Mouse (Mus musculus) erythroblast, embryonic 14.5 days (primary cell): ENCODE measurements around the gene Celf2. TPM values are rescaled to one million over a fixed set of nuclear protein-coding genes. Genes with fewer than 3 reads are reported as not detected.

ENCODE experiments used
- H3K27me3 ChIP-seq: 2 replicates; pipeline ENCODE4 v1.6.1; 2012; ENCODE audit warnings: inconsistent platforms; ENCODE audit not compliant: control insufficient read depth
- H3K36me3 ChIP-seq: 2 replicates; pipeline ENCODE4 v1.6.1; 2012; ENCODE audit warnings: mild to moderate bottlenecking, inconsistent platforms; ENCODE audit not compliant: control insufficient read depth
- H3K4me1 ChIP-seq: 2 replicates; pipeline ENCODE4 v1.6.1; 2012; ENCODE audit warnings: inconsistent platforms; ENCODE audit not compliant: control insufficient read depth
- H3K4me3 ChIP-seq: replicated peaks from 2 replicates; pipeline ENCODE3; 2012; ENCODE audit warnings: moderate library complexity, mild to moderate bottlenecking, inconsistent platforms
- H3K9me3 ChIP-seq: 2 replicates; pipeline ENCODE4 v1.6.1; 2012; ENCODE audit warnings: low read length, inconsistent platforms, mixed read lengths; ENCODE audit not compliant: control insufficient read depth
- GATA1 ChIP-seq: IDR thresholded peaks from 2 replicates; pipeline ENCODE4 v1.6.1; 2012; ENCODE audit warnings: low read length, inconsistent platforms, mixed read lengths
- TAL1 ChIP-seq: IDR thresholded peaks from 3 replicates; pipeline ENCODE4 v1.6.1; 2012; ENCODE audit warnings: low read length, inconsistent platforms, mixed read lengths
- polyA plus RNA-seq: library from polyadenylated mRNA; stranded (reverse); fragments of >175 nt; gene quantifications from 2 replicates; pipeline ENCODE4 v1.2.3, GENCODE M21; 2012

The Celf2 gene
- polyA plus RNA-seq, 1 experiment: under 0.01 TPM

- H3K36me3 ChIP-seq: no peaks in the 10 kb centered on the region
- TF ChIP-seq GATA1: no peak
- TF ChIP-seq TAL1: no peak
- no peaks in the 10 kb centered on the region for H3K4me1 ChIP-seq
- no peaks in the 10 kb centered on the region for H3K27me3 ChIP-seq
- H3K9me3 ChIP-seq: no peaks in the 10 kb centered on the region
- no peak overlapping the region for H3K4me3 ChIP-seq
Measured at GRCm38 (mm10) chr2:6553656-6554055, 955.7 kb downstream of the Celf2 start.

GRCm38 (mm10) chr2:6549251-6549650 lies 960.1 kb downstream of the Celf2 start:
- H3K9me3 ChIP-seq: no peaks in the 10 kb centered on the region
- H3K4me1 ChIP-seq: no peaks in the 10 kb centered on the region
- no peaks in the 10 kb centered on the region for H3K27me3 ChIP-seq
- no peaks in the 10 kb centered on the region for H3K36me3 ChIP-seq
- H3K4me3 ChIP-seq: no peak overlapping the region
- TF ChIP-seq GATA1 (no peak), TAL1 (no peak)

- no peaks in the 10 kb centered on the region for H3K36me3 ChIP-seq
Measured at GRCm38 (mm10) chr2:6547139-6547664, 962.2 kb downstream of the Celf2 start.

GRCm38 (mm10) chr2:6546462-6547138 lies 962.8 kb downstream of the Celf2 start:
- H3K27me3 ChIP-seq: no peaks in the 10 kb centered on the region
- H3K4me1 ChIP-seq: no peaks in the 10 kb centered on the region
- no peaks in the 10 kb centered on the region for H3K9me3 ChIP-seq
- no peaks in the 10 kb centered on the region for H3K36me3 ChIP-seq
- TF ChIP-seq GATA1 (no peak), TAL1 (no peak)
- no peak overlapping the region for H3K4me3 ChIP-seq

More at GRCm38 (mm10) chr2:6547139-6547664, 962.2 kb downstream of the Celf2 start:
- TF ChIP-seq GATA1: no peak
- TF ChIP-seq TAL1: no peak
- no peaks in the 10 kb centered on the region for H3K4me1 ChIP-seq
- H3K27me3 ChIP-seq: no peaks in the 10 kb centered on the region
- H3K4me3 ChIP-seq: no peak overlapping the region
- no peaks in the 10 kb centered on the region for H3K9me3 ChIP-seq

GRCm38 (mm10) chr2:6545127-6545931 lies 964.0 kb downstream of the Celf2 start:
- Histone ChIP-seq H3K4me1 (no peaks in the 10 kb centered on the region), H3K27me3 (no peaks in the 10 kb centered on the region), H3K9me3 (no peaks in the 10 kb centered on the region), H3K4me3 (no peak overlapping the region), H3K36me3 (no peaks in the 10 kb centered on the region)
- TF ChIP-seq TAL1 (no peak), GATA1 (no peak)

- Histone ChIP-seq H3K4me3 (no peak overlapping the region), H3K9me3 (no peaks in the 10 kb centered on the region), H3K27me3 (no peaks in the 10 kb centered on the region), H3K36me3 (no peaks in the 10 kb centered on the region), H3K4me1 (no peaks in the 10 kb centered on the region)
- TF ChIP-seq GATA1 (no peak), TAL1 (no peak)
Measured at GRCm38 (mm10) chr2:6543650-6544049, 965.7 kb downstream of the Celf2 start.

- TF ChIP-seq TAL1: no peak
- TF ChIP-seq GATA1: no peak
- Histone ChIP-seq H3K36me3 (no peaks in the 10 kb centered on the region), H3K4me3 (no peak overlapping the region), H3K9me3 (no peaks in the 10 kb centered on the region), H3K4me1 (no peaks in the 10 kb centered on the region), H3K27me3 (no peaks in the 10 kb centered on the region)
Measured at GRCm38 (mm10) chr2:6542556-6543180, 966.7 kb downstream of the Celf2 start.

GRCm38 (mm10) chr2:6540825-6541224 lies 968.5 kb downstream of the Celf2 start:
- H3K9me3 ChIP-seq: no peaks in the 10 kb centered on the region
- H3K27me3 ChIP-seq: no peaks in the 10 kb centered on the region
- TF ChIP-seq TAL1 (no peak), GATA1 (no peak)
- H3K4me3 ChIP-seq: no peak overlapping the region
- no peaks in the 10 kb centered on the region for H3K4me1 ChIP-seq
- H3K36me3 ChIP-seq: no peaks in the 10 kb centered on the region

- Histone ChIP-seq H3K4me3 (no peak overlapping the region), H3K4me1 (no peaks in the 10 kb centered on the region), H3K27me3 (no peaks in the 10 kb centered on the region), H3K9me3 (no peaks in the 10 kb centered on the region), H3K36me3 (no peaks in the 10 kb centered on the region)
- TF ChIP-seq GATA1 (no peak), TAL1 (no peak)
Measured at GRCm38 (mm10) chr2:6540092-6540491, 969.3 kb downstream of the Celf2 start.
